Comparison of ENCODE assay signal across 22 mouse cellular contexts in genomic region chr8:92194065-92194464, GRCm38 (mm10).
DNase-seq lines count a peak whose midpoint lies in the region; ATAC-seq and TF ChIP-seq lines count a peak whose summit lies in the region.
"Had no signal": no experiment of that assay in that cellular context is flagged by ENCODE, and none has a peak within 500 bp of the region (broad histone marks: within the 10 kb centered on the region; RNA-seq: fewer than 3 reads in every experiment).

No protein-coding gene starts in this region.

- H3K9ac ChIP-seq in embryonic facial prominence, embryonic 13.5 days = no peak overlapping the region
- H3K9ac ChIP-seq in limb, embryonic 12.5 days (replicated peaks) = no peak overlapping the region
- H3K9ac ChIP-seq: liver, embryonic 14.5 days; lung, embryonic 15.5 days; stomach, embryonic 15.5 days had no signal

- no peak overlapping the region for H3K27ac ChIP-seq in layer of hippocampus, adult 2 months
- peak overlapping the region; percentile 67 for H3K27ac ChIP-seq in embryonic facial prominence, embryonic 10.5 days (replicated peaks)
- H3K27ac ChIP-seq in embryonic facial prominence, embryonic 13.5 days = 0 out of 2 replicates have a peak overlapping the region, but pooled peaks have one; percentile 16
- no peak overlapping the region for H3K27ac ChIP-seq in limb, embryonic 12.5 days
- H3K27ac ChIP-seq: gastrocnemius, adult 2 months; liver, embryonic 14.5 days; lung, embryonic 15.5 days; stomach, embryonic 15.5 days had no signal

- no peak overlapping the region for H3K4me3 ChIP-seq in layer of hippocampus, adult 2 months
- H3K4me3 ChIP-seq in embryonic facial prominence, embryonic 10.5 days = no peak overlapping the region
- no peak overlapping the region for H3K4me3 ChIP-seq in embryonic facial prominence, embryonic 13.5 days
- no peak overlapping the region for H3K4me3 ChIP-seq in limb, embryonic 12.5 days (replicated peaks)
- H3K4me3 ChIP-seq in lung, adult 2 months (replicated peaks; ENCODE audit: extremely low read depth, low read depth, low read length) = no peak overlapping the region
- H3K4me3 ChIP-seq: gastrocnemius, adult 2 months; lung, embryonic 15.5 days; stomach, embryonic 15.5 days had no signal

- TF ChIP-seq CTCF in layer of hippocampus, adult 2 months (conservative IDR thresholded peaks at IDR 0.05) = peak; percentile 39
- no peak for TF ChIP-seq CTCF in lung, adult 2 months (IDR thresholded peaks at IDR 0.05; ENCODE audit: insufficient read depth, low read length)

- peaks cover 11% of the 10 kb centered on the region for H3K4me1 ChIP-seq in embryonic facial prominence, embryonic 10.5 days
- peaks cover 16% of the 10 kb centered on the region for H3K4me1 ChIP-seq in embryonic facial prominence, embryonic 13.5 days
- peaks cover 7% of the 10 kb centered on the region; the same call in 1 of the 2 replicates for H3K4me1 ChIP-seq in limb, embryonic 12.5 days (replicated peaks)
- H3K4me1 ChIP-seq in lung, adult 2 months (ENCODE audit: control insufficient read depth, insufficient read depth, low read length) = no peaks in the 10 kb centered on the region
- H3K4me1 ChIP-seq: lung, embryonic 15.5 days; stomach, embryonic 15.5 days had no signal

- no peak for TF ChIP-seq POLR2A in lung, adult 2 months (IDR thresholded peaks at IDR 0.05; ENCODE audit: borderline replicate concordance, extremely low read depth, low read depth, low read length)

- no peaks in the 10 kb centered on the region for H3K9me3 ChIP-seq in embryonic facial prominence, embryonic 10.5 days
- H3K9me3 ChIP-seq in embryonic facial prominence, embryonic 13.5 days = peaks cover 5% of the 10 kb centered on the region
- no peaks in the 10 kb centered on the region for H3K9me3 ChIP-seq in limb, embryonic 12.5 days
- H3K9me3 ChIP-seq: lung, embryonic 15.5 days; stomach, embryonic 15.5 days had no signal

- no peak for DNase-seq in layer of hippocampus, adult 2 months (ENCODE audit: low spot score in 2 of 2)
- DNase-seq in layer of hippocampus, adult 9-10 months (ENCODE audit: low spot score) = no peak
- DNase-seq in embryonic facial prominence, embryonic 10.5 days (ENCODE audit: low spot score) = peak; percentile 50
- no peak for DNase-seq in adrenal gland, postnatal 14 days
- DNase-seq in lung, adult 2 months = no peak
- DNase-seq: adrenal gland, adult 2 months; cerebellum, adult 2 months; cerebellum, postnatal 36 days; gastrocnemius, adult 2 months; kidney, adult 9 months; kidney, postnatal 14 days; layer of hippocampus, adult 9-11 months; left cerebral cortex, postnatal 4 days; lung, postnatal 36 days; thymus, adult 2 months had no signal

- no peak for ATAC-seq in embryonic facial prominence, embryonic 13.5 days (ENCODE audit: insufficient number of reproducible peaks, insufficient read depth, low FRiP score, low TSS enrichment, low read depth)
- ATAC-seq in limb, embryonic 12.5 days (ENCODE audit: insufficient number of reproducible peaks, insufficient read depth, low FRiP score, low TSS enrichment, low read depth) = no peak
- ATAC-seq: hindbrain, embryonic 16.5 days; intestine, embryonic 16.5 days had no signal

- peak overlapping the region; percentile 41 for H3K4me2 ChIP-seq in embryonic facial prominence, embryonic 13.5 days
- H3K4me2 ChIP-seq in limb, embryonic 12.5 days = peak overlapping the region; percentile 34
- H3K4me2 ChIP-seq: lung, embryonic 15.5 days; stomach, embryonic 15.5 days had no signal

- H3K36me3 ChIP-seq in embryonic facial prominence, embryonic 10.5 days (replicated peaks) = no peaks in the 10 kb centered on the region
- H3K36me3 ChIP-seq in embryonic facial prominence, embryonic 13.5 days = no peaks in the 10 kb centered on the region
- H3K36me3 ChIP-seq in limb, embryonic 12.5 days = no peaks in the 10 kb centered on the region
- H3K36me3 ChIP-seq: lung, embryonic 15.5 days; stomach, embryonic 15.5 days had no signal

- WGBS in embryonic facial prominence, embryonic 10.5 days = 48% methylated on average over 14 of the region's 14 CpGs
- 13% methylated on average over 14 of the region's 14 CpGs for WGBS in embryonic facial prominence, embryonic 13.5 days
- 22% methylated on average over 14 of the region's 14 CpGs for WGBS in limb, embryonic 12.5 days
- WGBS in lung, adult 2 months = 70% methylated on average over 14 of the region's 14 CpGs

- no peaks in the 10 kb centered on the region for H3K27me3 ChIP-seq in embryonic facial prominence, embryonic 10.5 days (replicated peaks; ENCODE audit: low read depth, poor library complexity, severe bottlenecking)
- H3K27me3 ChIP-seq in embryonic facial prominence, embryonic 13.5 days = peaks cover 4% of the 10 kb centered on the region; the same call in 1 of the 2 replicates
- H3K27me3 ChIP-seq in limb, embryonic 12.5 days = peaks cover 47% of the 10 kb centered on the region
- H3K27me3 ChIP-seq: lung, embryonic 15.5 days; stomach, embryonic 15.5 days had no signal

Comparison
In these comparisons a context has a peak if more than half of its experiments do, and no peak if none do; other contexts are left out.
1. H3K27ac ChIP-seq: peak in embryonic facial prominence, embryonic 10.5 days (single experiment) and embryonic facial prominence, embryonic 13.5 days (single experiment); none in layer of hippocampus, adult 2 months (single experiment) and limb, embryonic 12.5 days (single experiment).